9 mouse cellular contexts compared by ENCODE assay signal in the genomic region with DNA sequence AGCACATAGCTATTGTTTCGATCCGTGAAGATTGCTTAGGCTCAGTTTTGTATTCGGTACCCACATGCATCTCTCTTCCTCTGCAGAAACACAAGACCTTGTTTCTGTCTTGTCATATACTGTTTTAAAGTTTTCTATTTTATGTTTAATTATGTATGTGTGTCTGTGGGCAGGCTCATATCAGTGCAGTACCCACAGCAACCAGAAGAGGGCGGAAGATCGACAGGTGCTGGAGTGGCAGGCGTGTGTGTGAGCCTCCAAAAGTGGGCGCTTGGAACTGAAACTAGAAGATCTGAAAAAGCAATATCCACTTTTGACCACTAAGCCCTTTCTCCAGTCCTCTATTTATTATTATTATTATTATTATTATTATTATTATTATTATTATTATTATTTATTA.
A peak's percentile ranks its signal among the peaks of the same experiment; 100 is the strongest.
DNase-seq lines count a peak whose midpoint lies in the region; ATAC-seq and TF ChIP-seq lines count a peak whose summit lies in the region.
"Had no signal": no experiment of that assay in that cellular context is flagged by ENCODE, and none has a peak within 500 bp of the region (broad histone marks: within the 10 kb centered on the region; RNA-seq: fewer than 3 reads in every experiment).

No protein-coding gene starts in this region.

- WGBS in lung, adult 2 months, result 71% methylated on average over 7 of the region's 7 CpGs
- WGBS in forebrain, embryonic 16.5 days, result 75% methylated on average over 7 of the region's 7 CpGs
- 71% methylated on average over 7 of the region's 7 CpGs for WGBS in midbrain, embryonic 10.5 days

- no peak overlapping the region for H3K4me2 ChIP-seq in forebrain, embryonic 16.5 days (ENCODE audit: low read length)
- H3K4me2 ChIP-seq: heart, embryonic 15.5 days had no signal

- no peak for TF ChIP-seq POLR2A in lung, adult 2 months (IDR thresholded peaks at IDR 0.05; ENCODE audit: borderline replicate concordance, extremely low read depth, low read depth, low read length)
- no peak for TF ChIP-seq POLR2A in brain, embryonic 14.5 days (IDR thresholded peaks at IDR 0.05; ENCODE audit: borderline replicate concordance, extremely low read depth, insufficient read depth, insufficient read length, poor library complexity, severe bottlenecking)

- DNase-seq in adrenal gland, postnatal 14 days, result peak; percentile 12
- DNase-seq in adrenal gland, postnatal 10 days, result no peak
- no peak for DNase-seq in lung, adult 2 months
- no peak for DNase-seq in lung, adult 18-20 months
- DNase-seq in brain, embryonic 14.5 days (ENCODE audit: low read depth), result no peak
- peak; percentile 55 for DNase-seq in splenic B cell, adult 2 months (ENCODE audit: low read depth, low spot score)
- no peak for DNase-seq in midbrain, embryonic 10.5 days (ENCODE audit: low spot score)

- no peaks in the 10 kb centered on the region for H3K4me1 ChIP-seq in lung, adult 2 months (ENCODE audit: control insufficient read depth, insufficient read depth, low read length)
- no peaks in the 10 kb centered on the region for H3K4me1 ChIP-seq in forebrain, embryonic 16.5 days (replicated peaks; ENCODE audit: control insufficient read depth, insufficient read depth, low read length)
- H3K4me1 ChIP-seq in midbrain, embryonic 10.5 days, result no peaks in the 10 kb centered on the region
- H3K4me1 ChIP-seq: heart, embryonic 15.5 days had no signal

- H3K27ac ChIP-seq in forebrain, embryonic 16.5 days (ENCODE audit: low read length), result no peak overlapping the region
- no peak overlapping the region for H3K27ac ChIP-seq in midbrain, embryonic 10.5 days (replicated peaks)
- H3K27ac ChIP-seq: heart, embryonic 15.5 days had no signal

- no peaks in the 10 kb centered on the region for H3K9me3 ChIP-seq in forebrain, embryonic 16.5 days (ENCODE audit: control insufficient read depth, low read length)
- H3K9me3 ChIP-seq in midbrain, embryonic 10.5 days (replicated peaks), result no peaks in the 10 kb centered on the region
- H3K9me3 ChIP-seq: heart, embryonic 15.5 days had no signal

- H3K9ac ChIP-seq in forebrain, embryonic 16.5 days (replicated peaks; ENCODE audit: low read depth, low read length), result no peak overlapping the region
- H3K9ac ChIP-seq: heart, embryonic 15.5 days had no signal

- no peak for ATAC-seq in forebrain, embryonic 16.5 days

- no peaks in the 10 kb centered on the region for H3K27me3 ChIP-seq in splenic B cell, adult 2 months (ENCODE audit: control insufficient read depth, insufficient read depth, low read length, poor library complexity, severe bottlenecking)
- no peaks in the 10 kb centered on the region for H3K27me3 ChIP-seq in forebrain, embryonic 16.5 days (replicated peaks; ENCODE audit: control insufficient read depth, insufficient read depth, low read length)
- H3K27me3 ChIP-seq in midbrain, embryonic 10.5 days (ENCODE audit: low read depth, poor library complexity, severe bottlenecking), result no peaks in the 10 kb centered on the region
- H3K27me3 ChIP-seq: heart, embryonic 15.5 days had no signal

- peak; percentile 60 for TF ChIP-seq CTCF in lung, adult 2 months (IDR thresholded peaks at IDR 0.05; ENCODE audit: insufficient read depth, low read length)
- TF ChIP-seq CTCF in brain, embryonic 14.5 days (IDR thresholded peaks at IDR 0.05; ENCODE audit: borderline replicate concordance, extremely low read depth, insufficient read depth, insufficient read length), result peak; percentile 55; the same call in 1 of the 2 replicates

- no peaks in the 10 kb centered on the region for H3K36me3 ChIP-seq in splenic B cell, adult 2 months (ENCODE audit: control insufficient read depth, insufficient read depth, low read length, poor library complexity, severe bottlenecking)
- H3K36me3 ChIP-seq in forebrain, embryonic 16.5 days (ENCODE audit: control insufficient read depth, insufficient read depth), result no peaks in the 10 kb centered on the region
- H3K36me3 ChIP-seq in midbrain, embryonic 10.5 days, result no peaks in the 10 kb centered on the region
- H3K36me3 ChIP-seq: heart, embryonic 15.5 days had no signal

- no peak overlapping the region for H3K4me3 ChIP-seq in lung, adult 2 months (replicated peaks; ENCODE audit: extremely low read depth, low read depth, low read length)
- no peak overlapping the region for H3K4me3 ChIP-seq in forebrain, embryonic 16.5 days (replicated peaks; ENCODE audit: low read length)
- no peak overlapping the region for H3K4me3 ChIP-seq in midbrain, embryonic 10.5 days
- H3K4me3 ChIP-seq: heart, embryonic 15.5 days had no signal

Comparison
In these comparisons a context has a peak if more than half of its experiments do, and no peak if none do; other contexts are left out.
1. DNase-seq: peak in adrenal gland, postnatal 14 days (single experiment) and splenic B cell, adult 2 months (single experiment); none in adrenal gland, postnatal 10 days (single experiment), lung, adult 2 months (single experiment), lung, adult 18-20 months (0 of 2), brain, embryonic 14.5 days (single experiment) and midbrain, embryonic 10.5 days (single experiment).